Mouse (Mus musculus): ENCODE data around the gene Serinc1. TPM values are rescaled to one million over a fixed set of nuclear protein-coding genes. Genes with fewer than 3 reads are reported as not detected.

The Serinc1 gene
- polyA plus RNA-seq, 1 experiment: 167 TPM

- Histone ChIP-seq H3K4me1 (ENCODE audit: control insufficient read depth, insufficient read depth, insufficient read length, low read length) (no peaks in the 10 kb centered on the region), H3K4me3 (ENCODE audit: insufficient read depth, low read depth, low read length) (no peak overlapping the region), H3K27ac (replicated peaks; ENCODE audit: low read depth, low read length) (no peak overlapping the region)
These were observed 32.7 kb downstream of the Serinc1 start for GRCm38 (mm10) chr10:57499414-57500156.

GRCm38 (mm10) chr10:57492050-57492449 is 40.3 kb downstream of the Serinc1 start:
- Histone ChIP-seq H3K27ac (replicated peaks; ENCODE audit: low read depth, low read length) (no peak overlapping the region), H3K4me1 (ENCODE audit: control insufficient read depth, insufficient read depth, insufficient read length, low read length) (peaks cover 3% of the 10 kb centered on the region; the same call in 1 of the 2 replicates), H3K4me3 (ENCODE audit: insufficient read depth, low read depth, low read length) (no peak overlapping the region)

- Histone ChIP-seq H3K4me1 (ENCODE audit: control insufficient read depth, insufficient read depth, insufficient read length, low read length) (peaks cover 3% of the 10 kb centered on the region; the same call in 1 of the 2 replicates), H3K27ac (replicated peaks; ENCODE audit: low read depth, low read length) (no peak overlapping the region), H3K4me3 (ENCODE audit: insufficient read depth, low read depth, low read length) (no peak overlapping the region)
These were observed 43.7 kb downstream of the Serinc1 start for GRCm38 (mm10) chr10:57488591-57488990.

GRCm38 (mm10) chr10:57487201-57487600 is 45.1 kb downstream of the Serinc1 start:
- H3K4me1 ChIP-seq (ENCODE audit: control insufficient read depth, insufficient read depth, insufficient read length, low read length): peaks cover 3% of the 10 kb centered on the region; the same call in 1 of the 2 replicates
- H3K4me3 ChIP-seq (ENCODE audit: insufficient read depth, low read depth, low read length): peak overlapping the region; percentile 49
- no peak overlapping the region for H3K27ac ChIP-seq (replicated peaks; ENCODE audit: low read depth, low read length)

- Histone ChIP-seq H3K27ac (replicated peaks; ENCODE audit: low read depth, low read length) (peak overlapping the region; percentile 46; the same call in 1 of the 2 replicates), H3K4me3 (ENCODE audit: insufficient read depth, low read depth, low read length) (peak overlapping the region; percentile 98), H3K4me1 (ENCODE audit: control insufficient read depth, insufficient read depth, insufficient read length, low read length) (peaks cover 3% of the 10 kb centered on the region; the same call in 1 of the 2 replicates)
These were observed 45.7 kb downstream of the Serinc1 start for GRCm38 (mm10) chr10:57486542-57487071.

- H3K4me1 ChIP-seq (ENCODE audit: control insufficient read depth, insufficient read depth, insufficient read length, low read length): peaks cover 3% of the 10 kb centered on the region; the same call in 1 of the 2 replicates
- peak within 1 kb of the TSS; percentile 98 for H3K4me3 ChIP-seq (ENCODE audit: insufficient read depth, low read depth, low read length)
- peak within 1 kb of the TSS; percentile 46; the same call in 1 of the 2 replicates for H3K27ac ChIP-seq (replicated peaks; ENCODE audit: low read depth, low read length)
These were observed 46.3 kb downstream of the Serinc1 start, which contains the start of gene Hsf2 for GRCm38 (mm10) chr10:57485908-57486541. Hsf2 (plus strand) TSS chr10:57486385.

GRCm38 (mm10) chr10:57484741-57485140 is 47.6 kb downstream of the Serinc1 start:
- peaks cover under 1% of the 10 kb centered on the region; the same call in 1 of the 2 replicates for H3K4me1 ChIP-seq (ENCODE audit: control insufficient read depth, insufficient read depth, insufficient read length, low read length)
- no peak overlapping the region; the same call in 1 of the 2 replicates for H3K4me3 ChIP-seq (ENCODE audit: insufficient read depth, low read depth, low read length)
- H3K27ac ChIP-seq (replicated peaks; ENCODE audit: low read depth, low read length): no peak overlapping the region

GRCm38 (mm10) chr10:57481717-57482116 is 50.6 kb downstream of the Serinc1 start:
- Histone ChIP-seq H3K4me1 (ENCODE audit: control insufficient read depth, insufficient read depth, insufficient read length, low read length) (no peaks in the 10 kb centered on the region), H3K4me3 (ENCODE audit: insufficient read depth, low read depth, low read length) (no peak overlapping the region), H3K27ac (replicated peaks; ENCODE audit: low read depth, low read length) (no peak overlapping the region)

- Histone ChIP-seq H3K4me1 (ENCODE audit: control insufficient read depth, insufficient read depth, insufficient read length, low read length) (no peaks in the 10 kb centered on the region), H3K4me3 (ENCODE audit: insufficient read depth, low read depth, low read length) (no peak overlapping the region), H3K27ac (replicated peaks; ENCODE audit: low read depth, low read length) (no peak overlapping the region)
These were observed 55.0 kb downstream of the Serinc1 start for GRCm38 (mm10) chr10:57477121-57477843.

Other genes starting within 250 kb of the Serinc1 start
- 8.1 and 9.8 TPM in 2 replicates for gene Hsf2, start 46.1 kb downstream of the Serinc1 start, polyA plus RNA-seq (2012; ENCODE audit: insufficient read depth, insufficient read length, missing spikeins)
- gene Pkib, start 99.5 kb upstream of the Serinc1 start, polyA plus RNA-seq (2012; ENCODE audit: insufficient read depth, insufficient read length, missing spikeins): 0.54 TPM in 1 of 2 replicates, not detected in the other